Mouse (Mus musculus) hindbrain, embryonic 16.5 days (tissue): ENCODE results near the gene Mlx. TPM values are rescaled to one million over a fixed set of nuclear protein-coding genes. Genes with fewer than 3 reads are reported as not detected.

Source experiments
- ATAC-seq: fragments of 200-750 bp; cut with Nextera tagmentation; 2 replicates; pipeline ENCODE4 v1.8.0; 2017; ENCODE audit warnings: moderate TSS enrichment, moderate library complexity
- H3K27ac ChIP-seq: fragments of 300-500 bp; sonication (generic); 2 replicates; pipeline ENCODE4 v1.5.1; 2014; ENCODE audit warnings: low read depth, mild to moderate bottlenecking, control low read depth, low read length, moderate library complexity
- H3K27me3 ChIP-seq: fragments of 300-500 bp; sonication (generic); replicated peaks from 2 replicates; pipeline ENCODE4 v1.6.1; 2014; ENCODE audit warnings: low read length; ENCODE audit not compliant: control insufficient read depth, insufficient read depth
- H3K36me3 ChIP-seq: fragments of 300-500 bp; sonication (generic); 2 replicates; pipeline ENCODE4 v1.6.1; 2014; ENCODE audit warnings: mild to moderate bottlenecking, low read length, moderate library complexity, mixed read lengths; ENCODE audit not compliant: control insufficient read depth, insufficient read depth
- H3K4me1 ChIP-seq: fragments of 300-500 bp; sonication (generic); 2 replicates; pipeline ENCODE4 v1.6.1; 2014; ENCODE audit warnings: low read depth, low read length; ENCODE audit not compliant: control insufficient read depth, insufficient read depth
- H3K4me2 ChIP-seq: fragments of 300-500 bp; sonication (generic); 2 replicates; pipeline ENCODE4 v1.6.1; 2014; ENCODE audit warnings: mild to moderate bottlenecking, low read length, control low read depth, moderate library complexity
- H3K4me3 ChIP-seq: fragments of 300-500 bp; sonication (generic); 2 replicates; pipeline ENCODE4 v1.5.1; 2014; ENCODE audit warnings: mild to moderate bottlenecking, low read length, control low read depth, moderate library complexity
- H3K9ac ChIP-seq: fragments of 300-500 bp; sonication (generic); 2 replicates; pipeline ENCODE4 v1.6.1; 2014; ENCODE audit warnings: low read depth, mild to moderate bottlenecking, control low read depth, low read length, moderate library complexity
- H3K9me3 ChIP-seq: fragments of 300-500 bp; sonication (generic); 2 replicates; pipeline ENCODE4 v1.6.1; 2014; ENCODE audit warnings: mild to moderate bottlenecking, low read length, moderate library complexity; ENCODE audit not compliant: control insufficient read depth
- WGBS: fragments of 180-500 bp; shearing (Covaris S2); extraction: QIAGEN DNeasy Blood & Tissue Kit; methylation state at CpG from one replicate; pipeline ENCODE4 v1.1.7; 2014; 5-methylcytosine and 5-hydroxymethylcytosine counted together
- microRNA-seq: library from miRNA; unstranded; fragments of <30 nt; microRNA quantifications from one replicate; pipeline ENCODE4, GENCODE M21; 2017
- polyA plus RNA-seq: library from polyadenylated mRNA; unstranded; fragments of >200 nt; fragmentation: Nextera tagmentation; extraction: Ambion mirVana; gene quantifications from 2 replicates; pipeline ENCODE4 v1.2.1, GENCODE M21; 2015

Gene Mlx
- polyA plus RNA-seq, 1 experiment from 2014 or later = 101 TPM

GRCm38 (mm10) chr11:101138536-101139181 is 51.6 kb downstream of the Mlx start:
- WGBS = 22% methylated on average over 15 of the region's 15 CpGs
- Histone ChIP-seq H3K9ac (no peak overlapping the region), H3K27ac (no peak overlapping the region; the same call in 1 of the 2 replicates), H3K4me2 (peak overlapping the region; percentile 43), H3K27me3 (no peaks in the 10 kb centered on the region), H3K9me3 (no peaks in the 10 kb centered on the region), H3K4me3 (peak overlapping the region; percentile 15), H3K36me3 (no peaks in the 10 kb centered on the region), H3K4me1 (peaks cover 6% of the 10 kb centered on the region; the same call in 1 of the 2 replicates)
- ATAC-seq = peak; percentile 71

GRCm38 (mm10) chr11:101140164-101140819 is 53.2 kb downstream of the Mlx start:
- H3K27me3 ChIP-seq = no peaks in the 10 kb centered on the region

GRCm38 (mm10) chr11:101141088-101141487 is 54.0 kb downstream of the Mlx start:
- Histone ChIP-seq H3K4me2 (no peak overlapping the region), H3K4me3 (no peak overlapping the region), H3K4me1 (peaks cover 9% of the 10 kb centered on the region; the same call in 1 of the 2 replicates), H3K27me3 (no peaks in the 10 kb centered on the region), H3K27ac (no peak overlapping the region), H3K36me3 (no peaks in the 10 kb centered on the region), H3K9me3 (no peaks in the 10 kb centered on the region), H3K9ac (no peak overlapping the region)
- ATAC-seq = no peak
- 92% methylated on average over 8 of the region's 8 CpGs for WGBS

More at GRCm38 (mm10) chr11:101140164-101140819, 53.2 kb downstream of the Mlx start:
- Histone ChIP-seq H3K4me1 (peaks cover 9% of the 10 kb centered on the region; the same call in 1 of the 2 replicates), H3K27ac (peak overlapping the region; percentile 44; the same call in 1 of the 2 replicates), H3K4me2 (peak overlapping the region; percentile 60), H3K9me3 (no peaks in the 10 kb centered on the region), H3K36me3 (no peaks in the 10 kb centered on the region), H3K9ac (peak overlapping the region; percentile 57), H3K4me3 (peak overlapping the region; percentile 35)
- WGBS = 38% methylated on average over 27 of the region's 27 CpGs
- no peak for ATAC-seq

Small RNA genes within 50 kb of the gene (microRNA-seq; reads per million reads assigned to microRNA genes)
- gene Gm27626 = not detected

Other genes with a start within 250 kb of the Mlx start
- gene Stat5b, start 236.6 kb upstream of the Mlx start, polyA plus RNA-seq = 15.0 and 18.9 TPM in 2 replicates
- gene Stat5a, start 227.9 kb upstream of the Mlx start, polyA plus RNA-seq = 1.8 and 2.4 TPM in 2 replicates
- 49.2 and 49.5 TPM in 2 replicates for gene Stat3, start 147.7 kb upstream of the Mlx start, polyA plus RNA-seq
- gene Cavin1, start 116.4 kb upstream of the Mlx start, polyA plus RNA-seq = 47.0 and 61.8 TPM in 2 replicates
- gene Atp6v0a1, start 77.8 kb upstream of the Mlx start, polyA plus RNA-seq = 175 and 179 TPM in 2 replicates
- gene Naglu, start 17.3 kb upstream of the Mlx start, polyA plus RNA-seq = 13.8 and 13.9 TPM in 2 replicates
- gene Hsd17b1, start 8.9 kb upstream of the Mlx start, polyA plus RNA-seq = 0.26 and 0.50 TPM in 2 replicates
- gene Coasy, start 4.7 kb upstream of the Mlx start, polyA plus RNA-seq = 42.5 and 45.9 TPM in 2 replicates
- gene Psmc3ip, start 8.2 kb downstream of the Mlx start, polyA plus RNA-seq = 17.9 and 19.0 TPM in 2 replicates
- gene Retreg3, start 32.6 kb downstream of the Mlx start, polyA plus RNA-seq = 22.8 and 24.3 TPM in 2 replicates
- gene Tubg1, start 32.7 kb downstream of the Mlx start, polyA plus RNA-seq = 79.6 and 80.2 TPM in 2 replicates
- 56.9 and 60.3 TPM in 2 replicates for gene Tubg2, start 68.6 kb downstream of the Mlx start, polyA plus RNA-seq
- gene Cntnap1, start 83.2 kb downstream of the Mlx start, polyA plus RNA-seq = 8.7 and 11.2 TPM in 2 replicates
- 9.3 and 9.5 TPM in 2 replicates for gene Plekhh3, start 84.1 kb downstream of the Mlx start, polyA plus RNA-seq
- 0.32 and 0.60 TPM in 2 replicates for gene Ccr10, start 88.2 kb downstream of the Mlx start, polyA plus RNA-seq
- gene Ezh1, start 139.2 kb downstream of the Mlx start, polyA plus RNA-seq = 30.0 and 32.4 TPM in 2 replicates
- gene Ramp2, start 158.8 kb downstream of the Mlx start, polyA plus RNA-seq = 100 and 108 TPM in 2 replicates
- gene Vps25, start 166.4 kb downstream of the Mlx start, polyA plus RNA-seq = 128 and 131 TPM in 2 replicates
- gene Wnk4, start 173.3 kb downstream of the Mlx start, polyA plus RNA-seq = 7.2 and 7.3 TPM in 2 replicates
- gene Cntd1, start 191.7 kb downstream of the Mlx start, polyA plus RNA-seq = 0.83 and 1.0 TPM in 2 replicates
- 226 and 232 TPM in 2 replicates for gene Coa3, start 191.8 kb downstream of the Mlx start, polyA plus RNA-seq
- gene Becn1, start 215.0 kb downstream of the Mlx start, polyA plus RNA-seq = 175 and 182 TPM in 2 replicates
- gene Psme3, start 228.9 kb downstream of the Mlx start, polyA plus RNA-seq = 106 and 117 TPM in 2 replicates
- 0.93 and 2.1 TPM in 2 replicates for gene Aoc2, start 237.8 kb downstream of the Mlx start, polyA plus RNA-seq
- 0.15 and 0.29 TPM in 2 replicates for gene Aoc3, start 243.3 kb downstream of the Mlx start, polyA plus RNA-seq